Mouse (Mus musculus): ENCODE data around the gene Tenm3. TPM values are rescaled to one million over a fixed set of nuclear protein-coding genes. Genes with fewer than 3 reads are reported as not detected.

Tenm3 gene
- total RNA-seq, 2 experiments from 2014 or later = 61.8 to 76.5 TPM

DNA sequence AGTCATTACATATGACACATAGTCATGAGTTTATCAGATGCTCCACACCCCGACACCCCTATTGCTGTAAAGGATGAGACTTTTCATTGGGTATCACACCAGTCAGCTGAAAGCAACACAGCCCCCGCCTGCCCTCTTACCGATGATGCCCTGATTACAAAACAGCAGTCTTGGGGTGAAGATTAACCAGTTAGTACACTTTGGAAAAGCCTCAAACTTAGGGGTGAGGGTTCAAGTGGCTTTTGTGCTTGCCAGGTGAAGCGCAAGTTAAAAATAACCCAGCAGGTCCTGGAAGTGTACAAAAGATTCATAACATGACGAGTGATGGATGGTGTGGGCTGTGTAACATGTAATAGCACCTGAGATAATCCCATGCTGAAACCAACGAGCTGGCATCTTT is 113.0 kb downstream of the Tenm3 start:
- intact Hi-C loops (cut with DNase I) = no loop called here
- TF ChIP-seq CTCF (IDR thresholded peaks at IDR 0.05) = no peak
- no peak for DNase-seq (ENCODE audit: extremely low spot score in 1 of 2, low spot score in 2 of 2)
- H3K4me3 ChIP-seq = no peak overlapping the region
- H3K27ac ChIP-seq = no peak overlapping the region

DNA sequence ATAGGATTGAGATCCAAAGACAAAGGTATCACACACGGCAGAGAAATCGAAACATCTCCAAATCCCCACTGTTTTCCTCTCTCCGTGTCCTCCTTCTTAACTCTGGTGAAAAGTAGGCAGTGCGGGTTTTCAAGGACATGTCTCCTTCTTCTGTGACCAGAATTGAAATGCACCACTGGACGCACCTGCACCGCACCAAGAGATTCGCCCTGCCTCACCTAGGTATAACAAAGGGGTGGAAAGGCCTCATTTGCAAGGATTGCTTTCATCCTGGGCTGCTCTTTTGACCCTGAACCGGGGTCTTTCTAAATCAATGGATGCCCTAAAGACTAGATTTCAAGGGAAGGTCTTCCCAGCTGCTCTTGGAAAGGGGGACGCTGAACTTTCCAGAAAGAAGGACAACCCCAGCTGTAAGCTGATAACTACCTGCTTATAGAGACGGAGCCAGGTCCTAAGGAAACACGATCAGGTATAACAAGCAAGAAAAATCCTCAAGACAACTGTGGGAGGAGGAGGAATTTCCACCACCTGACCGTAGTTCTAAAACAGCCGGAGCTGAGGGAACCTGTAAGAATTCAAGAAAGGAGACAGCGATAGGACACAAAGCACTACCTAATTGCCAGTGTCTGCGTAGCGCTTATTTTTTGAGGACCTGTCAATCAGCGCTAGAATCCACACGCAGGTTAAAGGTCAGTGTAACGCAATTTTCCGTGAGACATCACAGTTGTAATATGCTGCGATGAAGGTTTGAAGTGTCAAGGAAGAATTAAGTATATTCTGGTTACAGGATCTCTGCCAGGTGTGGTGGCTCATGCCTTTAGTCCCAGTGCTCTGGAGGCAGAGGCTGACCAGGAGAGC is 114.7 kb downstream of the Tenm3 start:
- no peak for TF ChIP-seq CTCF (IDR thresholded peaks at IDR 0.05)
- intact Hi-C loops (cut with DNase I) = no loop called here
- no peak overlapping the region for H3K4me3 ChIP-seq

GRCm38 (mm10) chr8:48728006-48728405 is 115.7 kb downstream of the Tenm3 start:
- no peak for TF ChIP-seq CTCF (IDR thresholded peaks at IDR 0.05)
- intact Hi-C loops (cut with DNase I) = no loop called here
- Histone ChIP-seq H3K27ac (no peak overlapping the region), H3K4me3 (no peak overlapping the region)
- DNase-seq (ENCODE audit: extremely low spot score in 1 of 2, low spot score in 2 of 2) = no peak

More for the DNA sequence above, 114.7 kb downstream of the Tenm3 start:
- H3K27ac ChIP-seq = no peak overlapping the region
- no peak for DNase-seq (ENCODE audit: extremely low spot score in 1 of 2, low spot score in 2 of 2)

- no peak for TF ChIP-seq CTCF (IDR thresholded peaks at IDR 0.05)
- no peak overlapping the region for H3K27ac ChIP-seq
- intact Hi-C loops (cut with DNase I) = no loop called here
- DNase-seq (ENCODE audit: extremely low spot score in 1 of 2, low spot score in 2 of 2) = no peak
- no peak overlapping the region for H3K4me3 ChIP-seq
These were observed 121.0 kb downstream of the Tenm3 start for GRCm38 (mm10) chr8:48722744-48723143.

GRCm38 (mm10) chr8:48722318-48722717 is 121.4 kb downstream of the Tenm3 start:
- intact Hi-C loops (cut with DNase I) = no loop called here
- DNase-seq (ENCODE audit: extremely low spot score in 1 of 2, low spot score in 2 of 2) = no peak
- H3K27ac ChIP-seq = no peak overlapping the region
- no peak overlapping the region for H3K4me3 ChIP-seq
- TF ChIP-seq CTCF (IDR thresholded peaks at IDR 0.05) = no peak

DNA sequence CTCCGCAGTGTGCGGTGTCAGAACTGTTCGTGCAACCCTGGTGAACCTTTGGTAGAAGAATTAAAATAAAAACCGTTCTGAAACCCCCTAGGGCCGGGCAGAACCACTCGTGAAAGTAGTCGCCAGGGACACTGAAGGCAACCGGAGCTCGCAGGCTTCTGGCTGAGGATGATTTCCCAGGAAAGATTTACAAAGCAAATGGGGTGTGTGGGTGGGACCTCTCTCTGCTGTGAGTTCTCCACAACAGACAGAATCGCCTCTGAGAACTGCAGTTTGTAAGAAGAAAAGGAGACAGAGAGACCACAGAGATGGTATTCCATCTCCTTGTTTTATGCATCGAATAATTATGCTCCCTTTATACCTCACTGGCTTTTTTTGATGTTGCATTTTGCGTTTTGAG is 122.4 kb downstream of the Tenm3 start:
- intact Hi-C loops (cut with DNase I) = no loop called here
- TF ChIP-seq CTCF (IDR thresholded peaks at IDR 0.05) = no peak
- peak in 1 of 2 experiments; percentile 38 for DNase-seq (ENCODE audit: extremely low spot score in 1 of 2, low spot score in 2 of 2)
- no peak overlapping the region for H3K27ac ChIP-seq
- H3K4me3 ChIP-seq = no peak overlapping the region

GRCm38 (mm10) chr8:48715616-48716015 is 128.1 kb downstream of the Tenm3 start:
- H3K4me3 ChIP-seq = no peak overlapping the region
- intact Hi-C loops (cut with DNase I) = no loop called here

DNA sequence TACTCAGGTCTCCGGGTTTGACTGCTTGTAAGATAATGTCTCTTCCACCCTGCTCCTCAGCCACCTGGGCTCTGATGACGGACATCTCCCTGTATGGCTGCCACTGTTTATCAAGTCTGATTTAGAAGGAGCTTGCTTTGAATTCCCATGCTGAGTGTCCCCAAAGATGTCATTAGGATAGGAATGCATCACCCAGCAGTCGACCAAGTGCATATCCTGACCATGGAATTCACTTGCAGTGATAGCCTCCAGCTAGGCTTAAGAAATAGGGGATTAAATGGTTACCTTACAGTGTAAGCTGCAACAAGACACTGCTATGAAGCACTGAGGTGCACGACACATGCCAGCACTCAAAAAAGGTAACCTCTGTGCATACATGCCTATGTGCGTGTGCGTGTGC is 137.1 kb downstream of the Tenm3 start:
- DNase-seq (ENCODE audit: extremely low spot score in 1 of 2, low spot score in 2 of 2) = no peak
- H3K4me3 ChIP-seq = no peak overlapping the region
- intact Hi-C loops (cut with DNase I) = no loop called here
- no peak for TF ChIP-seq CTCF (IDR thresholded peaks at IDR 0.05)
- no peak overlapping the region for H3K27ac ChIP-seq

More at GRCm38 (mm10) chr8:48715616-48716015, 128.1 kb downstream of the Tenm3 start:
- H3K27ac ChIP-seq = no peak overlapping the region
- TF ChIP-seq CTCF (IDR thresholded peaks at IDR 0.05) = no peak
- no peak for DNase-seq (ENCODE audit: extremely low spot score in 1 of 2, low spot score in 2 of 2)

- H3K4me3 ChIP-seq = no peak overlapping the region
- intact Hi-C loops (cut with DNase I) = no loop called here
- DNase-seq (ENCODE audit: extremely low spot score in 1 of 2, low spot score in 2 of 2) = no peak
- TF ChIP-seq CTCF (IDR thresholded peaks at IDR 0.05) = no peak
- H3K27ac ChIP-seq = no peak overlapping the region
These were observed 138.8 kb downstream of the Tenm3 start for GRCm38 (mm10) chr8:48704885-48705515.

DNA sequence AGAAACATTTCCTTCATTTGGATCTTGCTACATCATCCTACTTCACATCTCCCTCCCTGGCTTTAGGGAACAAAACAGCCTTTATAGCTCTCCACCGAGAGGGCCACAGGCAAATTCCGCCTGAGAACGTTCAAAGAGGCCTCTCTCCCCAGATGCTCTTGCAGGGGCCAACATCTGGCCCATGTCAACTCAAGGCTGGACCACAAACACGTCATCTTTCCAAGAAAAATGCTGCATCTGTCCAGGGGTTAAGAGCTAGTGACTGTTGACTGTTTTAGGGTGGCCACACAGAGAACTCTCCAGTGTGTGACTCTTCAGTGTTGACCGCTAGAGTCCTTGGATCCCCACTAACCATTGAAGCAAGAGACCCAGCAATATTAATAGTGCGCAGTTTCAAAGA is 139.3 kb downstream of the Tenm3 start:
- H3K4me3 ChIP-seq = no peak overlapping the region
- intact Hi-C loops (cut with DNase I) = no loop called here
- no peak for TF ChIP-seq CTCF (IDR thresholded peaks at IDR 0.05)
- no peak overlapping the region for H3K27ac ChIP-seq
- no peak for DNase-seq (ENCODE audit: extremely low spot score in 1 of 2, low spot score in 2 of 2)

- intact Hi-C loops (cut with DNase I) = no loop called here
- no peak overlapping the region for H3K4me3 ChIP-seq
- no peak for DNase-seq (ENCODE audit: extremely low spot score in 1 of 2, low spot score in 2 of 2)
- no peak; the same call in 1 of the 2 replicates for TF ChIP-seq CTCF (IDR thresholded peaks at IDR 0.05)
- H3K27ac ChIP-seq = no peak overlapping the region
These were observed 152.9 kb downstream of the Tenm3 start for GRCm38 (mm10) chr8:48690665-48691395.

DNA sequence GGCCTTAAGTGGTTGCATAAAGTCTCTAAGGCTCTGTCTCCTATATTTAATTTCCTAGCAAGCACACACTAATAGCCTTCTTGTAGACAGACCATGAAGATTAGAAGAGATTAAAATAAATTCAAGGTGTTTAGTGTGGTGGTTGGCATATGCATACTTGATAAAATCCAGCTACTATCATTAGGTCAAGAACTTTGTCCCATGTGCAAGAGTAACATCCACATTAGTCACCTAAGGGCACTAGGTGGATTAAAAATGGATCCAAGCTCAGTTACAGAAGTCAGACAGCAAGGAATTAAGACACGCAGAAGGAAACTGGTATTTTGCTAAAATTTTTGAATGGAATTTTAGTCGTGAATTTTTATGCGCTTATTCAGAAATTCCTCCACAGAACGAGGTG is 155.0 kb downstream of the Tenm3 start:
- no peak overlapping the region for H3K4me3 ChIP-seq
- no peak overlapping the region for H3K27ac ChIP-seq
- DNase-seq (ENCODE audit: extremely low spot score in 1 of 2, low spot score in 2 of 2) = no peak
- intact Hi-C loops (cut with DNase I) = no loop called here
- TF ChIP-seq CTCF (IDR thresholded peaks at IDR 0.05) = no peak

Data from left cerebral cortex, adult 2 months (tissue).